Mouse (Mus musculus): ENCODE data around the gene Gsto2. TPM values are rescaled to one million over a fixed set of nuclear protein-coding genes. Genes with fewer than 3 reads are reported as not detected.
A peak's percentile ranks its signal among the peaks of the same experiment; 100 is the strongest.
"Not testable (repeated sequence)": the region's sequence is repeated elsewhere in the genome, so short reads cannot be mapped to it uniquely, and the experiment has no call there.

The Gsto2 gene
- polyA plus RNA-seq, 1 experiment = 0.32 TPM

GRCm38 (mm10) chr19:47849735-47850134 lies 15.6 kb upstream of the Gsto2 start:
- DNase-seq (ENCODE audit: low read depth in 1 of 2, low spot score in 2 of 2) = no peak
- 70% methylated on average over 3 of the region's 3 CpGs for WGBS
- peaks cover 2% of the 10 kb centered on the region; the same call in 1 of the 2 replicates for H3K27me3 ChIP-seq (ENCODE audit: control insufficient read depth, insufficient read depth, low read length)
- H3K4me1 ChIP-seq (ENCODE audit: control insufficient read depth, insufficient read depth, insufficient read length) = peaks cover 7% of the 10 kb centered on the region; the same call in 1 of the 2 replicates
- no peak overlapping the region for H3K27ac ChIP-seq (ENCODE audit: insufficient read depth, low read length)
- no peaks in the 10 kb centered on the region for H3K36me3 ChIP-seq (ENCODE audit: control insufficient read depth, insufficient read depth, low read length)
- TF ChIP-seq CTCF (IDR thresholded peaks at IDR 0.05; ENCODE audit: extremely low read depth, insufficient read depth, insufficient read length, insufficient replicate concordance) (no peak), POLR2A (IDR thresholded peaks at IDR 0.05; ENCODE audit: low read depth, low read length) (no peak)
- no peak overlapping the region for H3K4me3 ChIP-seq (ENCODE audit: extremely low read depth, insufficient read depth, insufficient read length)

GRCm38 (mm10) chr19:47852131-47852530 lies 13.2 kb upstream of the Gsto2 start:
- not testable (repeated sequence) for DNase-seq (ENCODE audit: low read depth in 1 of 2, low spot score in 2 of 2); H3K27me3 ChIP-seq (ENCODE audit: control insufficient read depth, insufficient read depth, low read length); H3K4me3 ChIP-seq (ENCODE audit: extremely low read depth, insufficient read depth, insufficient read length); H3K36me3 ChIP-seq (ENCODE audit: control insufficient read depth, insufficient read depth, low read length); H3K27ac ChIP-seq (ENCODE audit: insufficient read depth, low read length)
- 78% methylated on average over 3 of the region's 3 CpGs for WGBS
- H3K4me1 ChIP-seq (ENCODE audit: control insufficient read depth, insufficient read depth, insufficient read length) = peaks cover 10% of the 10 kb centered on the region

GRCm38 (mm10) chr19:47853053-47853452 lies 12.3 kb upstream of the Gsto2 start:
- no peak for TF ChIP-seq POLR2A (IDR thresholded peaks at IDR 0.05; ENCODE audit: low read depth, low read length)
- TF ChIP-seq CTCF (IDR thresholded peaks at IDR 0.05; ENCODE audit: extremely low read depth, insufficient read depth, insufficient read length, insufficient replicate concordance) = no peak
- peaks cover 10% of the 10 kb centered on the region for H3K4me1 ChIP-seq (ENCODE audit: control insufficient read depth, insufficient read depth, insufficient read length)
- WGBS = 84% methylated on average over 3 of the region's 3 CpGs
- no peaks in the 10 kb centered on the region for H3K36me3 ChIP-seq (ENCODE audit: control insufficient read depth, insufficient read depth, low read length)
- H3K4me3 ChIP-seq (ENCODE audit: extremely low read depth, insufficient read depth, insufficient read length) = no peak overlapping the region
- H3K27me3 ChIP-seq (ENCODE audit: control insufficient read depth, insufficient read depth, low read length) = peaks cover 6% of the 10 kb centered on the region; the same call in 1 of the 2 replicates
- no peak for DNase-seq (ENCODE audit: low read depth in 1 of 2, low spot score in 2 of 2)
- no peak overlapping the region for H3K27ac ChIP-seq (ENCODE audit: insufficient read depth, low read length)

GRCm38 (mm10) chr19:47853951-47854795 lies 11.2 kb upstream of the Gsto2 start:
- H3K27me3 ChIP-seq (ENCODE audit: control insufficient read depth, insufficient read depth, low read length) = peaks cover 6% of the 10 kb centered on the region; the same call in 1 of the 2 replicates
- peak overlapping the region; percentile 73; the same call in 1 of the 2 replicates for H3K4me3 ChIP-seq (ENCODE audit: extremely low read depth, insufficient read depth, insufficient read length)
- peaks cover 10% of the 10 kb centered on the region for H3K4me1 ChIP-seq (ENCODE audit: control insufficient read depth, insufficient read depth, insufficient read length)
- no peaks in the 10 kb centered on the region for H3K36me3 ChIP-seq (ENCODE audit: control insufficient read depth, insufficient read depth, low read length)
- TF ChIP-seq CTCF (IDR thresholded peaks at IDR 0.05; ENCODE audit: extremely low read depth, insufficient read depth, insufficient read length, insufficient replicate concordance) (no peak), POLR2A (IDR thresholded peaks at IDR 0.05; ENCODE audit: low read depth, low read length) (no peak)
- DNase-seq (ENCODE audit: low read depth in 1 of 2, low spot score in 2 of 2) = no peak
- 38% methylated on average over 13 of the region's 13 CpGs for WGBS
- no peak overlapping the region for H3K27ac ChIP-seq (ENCODE audit: insufficient read depth, low read length)

GRCm38 (mm10) chr19:47854796-47855783 lies 10.2 kb upstream of the Gsto2 start, which contains the start of gene Gsto1:
Gene Gsto1 (plus strand): TSS chr19:47854970.
- TF ChIP-seq POLR2A (IDR thresholded peaks at IDR 0.05; ENCODE audit: low read depth, low read length) = no peak
- no peak for TF ChIP-seq CTCF (IDR thresholded peaks at IDR 0.05; ENCODE audit: extremely low read depth, insufficient read depth, insufficient read length, insufficient replicate concordance)
- peak in 1 of 2 experiments; percentile 65 for DNase-seq (ENCODE audit: low read depth in 1 of 2, low spot score in 2 of 2)
- H3K27me3 ChIP-seq (ENCODE audit: control insufficient read depth, insufficient read depth, low read length) = peaks cover 6% of the 10 kb centered on the region; the same call in 1 of the 2 replicates
- no peaks in the 10 kb centered on the region for H3K36me3 ChIP-seq (ENCODE audit: control insufficient read depth, insufficient read depth, low read length)
- WGBS = under 1% methylated on average over 60 of the region's 60 CpGs
- peak within 1 kb of the TSS; percentile 73 for H3K4me3 ChIP-seq (ENCODE audit: extremely low read depth, insufficient read depth, insufficient read length)
- peaks cover 8% of the 10 kb centered on the region for H3K4me1 ChIP-seq (ENCODE audit: control insufficient read depth, insufficient read depth, insufficient read length)
- no peak within 1 kb of the TSS; the same call in 1 of the 2 replicates for H3K27ac ChIP-seq (ENCODE audit: insufficient read depth, low read length)

- H3K27ac ChIP-seq (ENCODE audit: insufficient read depth, low read length) = no peak overlapping the region
- peaks cover 8% of the 10 kb centered on the region for H3K4me1 ChIP-seq (ENCODE audit: control insufficient read depth, insufficient read depth, insufficient read length)
- H3K36me3 ChIP-seq (ENCODE audit: control insufficient read depth, insufficient read depth, low read length) = no peaks in the 10 kb centered on the region
- TF ChIP-seq CTCF (IDR thresholded peaks at IDR 0.05; ENCODE audit: extremely low read depth, insufficient read depth, insufficient read length, insufficient replicate concordance) (no peak), POLR2A (IDR thresholded peaks at IDR 0.05; ENCODE audit: low read depth, low read length) (no peak)
- WGBS = 87% methylated on average over 18 of the region's 18 CpGs
- H3K27me3 ChIP-seq (ENCODE audit: control insufficient read depth, insufficient read depth, low read length) = peaks cover 6% of the 10 kb centered on the region; the same call in 1 of the 2 replicates
- DNase-seq (ENCODE audit: low read depth in 1 of 2, low spot score in 2 of 2) = no peak
- H3K4me3 ChIP-seq (ENCODE audit: extremely low read depth, insufficient read depth, insufficient read length) = no peak overlapping the region
Observed at GRCm38 (mm10) chr19:47857957-47858942, 7.1 kb upstream of the Gsto2 start.
